Mouse (Mus musculus) yolk sac, embryonic 10.5 days (tissue): ENCODE results near the gene Commd8.

ENCODE experiments used
- DNase-seq: peaks from one replicate; pipeline ENCODE4 v3.0.0-alpha.2; 2017; ENCODE audit warnings: low spot score

Gene Commd8

GRCm38 (mm10) chr5:72167594-72168284, at the start of gene Commd8:
Gene Commd8, minus strand, starts transcription at chr5:72168189.
- DNase-seq: peak; percentile 95

DNA sequence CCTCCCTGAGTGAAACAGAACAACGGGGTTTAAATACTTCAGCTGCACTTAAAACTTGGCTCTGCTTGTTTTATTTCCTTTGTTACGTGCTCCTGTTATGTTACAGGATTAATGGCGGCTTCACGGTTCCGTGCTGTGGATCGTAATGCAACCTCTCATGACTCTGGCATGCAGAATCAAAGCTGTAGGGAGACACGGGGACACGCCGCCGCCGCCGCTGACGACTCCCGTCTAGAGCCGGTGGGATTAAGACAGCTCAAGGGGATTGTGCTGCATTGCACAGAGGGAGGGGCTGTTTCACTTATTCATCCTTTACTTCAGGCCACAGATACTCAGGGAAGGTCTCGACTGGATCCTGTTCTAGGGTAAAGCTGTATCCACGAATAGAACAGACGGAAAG, 43.8 kb upstream of the Commd8 start:
- DNase-seq: no peak

- DNase-seq: peak; percentile 50
Observed at GRCm38 (mm10) chr5:72210812-72211139, 42.8 kb upstream of the Commd8 start.

- no peak for DNase-seq
Observed at GRCm38 (mm10) chr5:72210123-72210811, 42.3 kb upstream of the Commd8 start.

DNA sequence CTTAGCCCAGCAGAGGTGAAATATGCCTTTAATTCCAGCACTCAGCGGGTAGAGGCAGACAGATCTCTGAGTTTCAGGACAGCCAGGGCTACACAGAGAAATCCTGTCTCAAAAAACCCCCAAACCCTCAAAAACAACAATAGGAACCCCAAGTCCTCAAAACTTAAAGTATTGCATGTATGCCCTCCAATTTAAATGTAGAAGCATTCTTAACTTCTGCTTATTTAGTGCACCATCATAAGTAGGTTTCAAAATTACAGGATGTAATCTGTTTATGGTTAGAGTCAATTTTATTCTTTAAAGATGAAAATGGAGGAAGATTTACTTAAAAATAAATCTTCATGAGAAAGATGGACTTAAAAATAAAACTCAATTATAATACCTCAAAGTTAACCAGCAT, 40.5 kb upstream of the Commd8 start:
- no peak for DNase-seq

DNA sequence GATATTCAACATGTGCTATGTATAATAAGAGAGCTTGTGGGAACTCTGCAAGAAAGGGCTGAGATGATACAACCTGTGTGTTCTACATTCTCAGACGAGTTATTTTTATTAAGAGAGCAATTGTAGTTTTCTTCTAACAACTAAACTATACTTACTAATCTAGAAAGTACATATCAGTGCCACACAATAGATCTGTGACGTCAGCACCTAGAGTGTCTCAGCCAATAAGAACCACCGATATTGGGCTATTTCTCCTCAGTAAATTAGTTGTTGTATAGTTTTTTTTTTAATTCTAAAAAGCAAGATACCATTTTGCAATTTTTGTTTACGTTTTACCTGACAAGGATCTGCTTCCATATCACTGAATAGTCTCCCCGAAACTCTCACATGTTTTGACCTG, 37.3 kb upstream of the Commd8 start:
- no peak for DNase-seq

DNA sequence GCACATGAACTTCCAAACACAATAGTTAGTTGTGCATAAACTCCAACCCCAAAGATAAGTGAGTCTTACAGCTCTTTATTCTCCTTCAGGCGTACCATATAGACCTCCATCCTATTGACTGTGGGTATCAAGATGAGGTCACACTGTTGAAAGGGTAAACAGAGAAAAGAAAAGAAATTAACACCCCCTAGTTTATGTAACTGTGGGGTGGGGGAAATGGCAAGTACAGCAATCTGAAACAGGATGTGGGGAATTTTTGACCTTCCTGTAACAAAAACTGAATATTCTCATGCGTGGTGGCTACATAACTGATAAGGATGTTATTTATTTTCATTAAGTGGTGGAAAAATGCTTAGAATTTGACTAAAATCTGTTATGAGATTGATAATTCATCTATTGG, 36.5 kb upstream of the Commd8 start:
- no peak for DNase-seq

DNA sequence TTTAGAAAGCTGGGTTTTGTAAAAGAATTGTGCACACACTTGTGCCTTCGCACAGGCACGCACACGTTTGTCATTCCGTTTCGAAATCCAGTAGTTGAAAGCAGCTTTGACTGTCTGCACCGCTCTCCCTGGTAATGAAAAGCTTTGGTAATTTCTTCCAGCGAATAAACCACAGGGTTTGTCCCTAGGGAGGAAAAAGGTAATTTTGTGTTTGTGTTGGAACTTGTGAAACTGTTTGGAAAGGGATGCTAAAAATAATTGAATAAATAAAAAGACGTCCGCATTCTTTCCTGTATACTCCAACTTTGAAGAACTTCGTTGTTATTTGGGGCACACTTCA, 35.7 kb upstream of the Commd8 start:
- DNase-seq: no peak

DNA sequence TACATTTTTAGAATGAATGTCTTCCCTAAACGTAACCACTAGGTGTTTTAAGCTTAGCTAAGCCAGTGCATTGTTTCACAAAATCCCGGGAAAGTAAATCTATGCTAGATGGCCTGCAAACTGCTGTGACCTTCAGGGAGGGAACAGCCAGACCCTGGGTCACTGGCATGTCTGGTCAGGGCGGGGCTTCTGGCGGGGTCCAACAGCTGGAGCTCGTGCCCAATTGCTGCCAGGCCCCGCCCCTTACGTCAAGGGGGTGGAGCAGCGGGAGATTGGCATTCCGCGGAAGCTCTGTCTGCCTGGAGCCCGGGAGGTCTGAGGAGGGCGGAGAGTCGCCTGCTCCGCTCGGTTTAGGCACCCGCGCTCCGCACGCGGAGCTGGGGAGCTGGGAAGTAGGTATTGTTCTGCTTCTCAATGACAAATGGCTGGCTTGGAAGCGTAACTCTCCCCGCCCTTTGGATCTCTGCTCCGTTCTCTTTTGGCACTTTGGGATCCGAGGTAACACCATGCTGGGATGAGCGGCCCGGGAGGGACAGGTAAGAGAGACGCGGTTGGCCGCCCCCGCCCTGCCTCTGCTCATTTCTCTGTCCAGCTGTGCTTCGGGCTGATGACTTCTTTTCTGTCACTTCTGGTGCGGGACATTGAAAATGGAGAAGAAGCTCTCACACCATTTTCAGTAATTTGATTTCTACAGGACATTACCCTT, 35.2 kb upstream of the Commd8 start:
- peak; percentile 97 for DNase-seq

GRCm38 (mm10) chr5:72202016-72202415, 34.0 kb upstream of the Commd8 start:
- DNase-seq: no peak

DNA sequence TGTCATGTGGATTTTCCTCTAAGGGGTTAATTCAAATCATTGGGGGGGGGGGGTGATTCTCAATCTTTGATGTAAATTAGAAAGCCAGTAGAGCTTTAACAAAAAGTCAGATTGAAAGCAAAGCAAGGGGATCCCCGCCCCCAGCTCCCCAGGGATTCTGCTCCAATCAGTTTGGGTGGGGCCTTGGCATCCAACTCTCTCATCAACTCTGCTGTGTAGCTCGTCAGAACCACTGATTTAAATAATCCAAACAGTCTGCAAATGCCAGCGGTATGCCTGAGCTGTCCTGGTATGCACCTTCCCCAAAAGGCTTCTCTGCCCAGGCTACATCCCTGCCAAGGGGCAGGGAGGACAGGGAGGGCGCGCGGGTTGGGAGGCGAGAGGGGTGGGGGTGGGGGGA, 33.6 kb upstream of the Commd8 start:
- DNase-seq: no peak

- no peak for DNase-seq
Observed at GRCm38 (mm10) chr5:72195442-72195841, 27.5 kb upstream of the Commd8 start.

- DNase-seq: no peak
Observed at GRCm38 (mm10) chr5:72191932-72192331, 23.9 kb upstream of the Commd8 start.

DNA sequence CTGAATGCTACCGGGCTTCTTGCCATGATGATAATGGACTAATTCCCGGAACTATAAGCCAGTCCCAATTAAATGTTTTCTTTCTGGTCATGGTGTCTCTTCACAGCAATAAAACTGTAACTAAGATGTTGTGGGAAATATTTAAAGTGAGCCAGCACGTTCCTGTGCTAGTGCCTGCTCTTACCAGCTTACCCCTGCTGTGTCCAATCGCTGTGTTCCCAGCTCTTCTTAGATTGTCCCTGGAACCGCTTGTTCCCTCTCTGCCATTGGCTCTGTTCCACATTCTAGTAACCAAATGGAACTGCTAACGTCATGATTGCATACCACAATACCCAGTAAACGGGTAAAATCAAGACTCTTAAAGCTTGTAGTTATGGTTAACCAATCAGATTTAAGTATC, 23.2 kb upstream of the Commd8 start:
- no peak for DNase-seq

GRCm38 (mm10) chr5:72184437-72185100, 16.6 kb upstream of the Commd8 start:
- no peak for DNase-seq

DNA sequence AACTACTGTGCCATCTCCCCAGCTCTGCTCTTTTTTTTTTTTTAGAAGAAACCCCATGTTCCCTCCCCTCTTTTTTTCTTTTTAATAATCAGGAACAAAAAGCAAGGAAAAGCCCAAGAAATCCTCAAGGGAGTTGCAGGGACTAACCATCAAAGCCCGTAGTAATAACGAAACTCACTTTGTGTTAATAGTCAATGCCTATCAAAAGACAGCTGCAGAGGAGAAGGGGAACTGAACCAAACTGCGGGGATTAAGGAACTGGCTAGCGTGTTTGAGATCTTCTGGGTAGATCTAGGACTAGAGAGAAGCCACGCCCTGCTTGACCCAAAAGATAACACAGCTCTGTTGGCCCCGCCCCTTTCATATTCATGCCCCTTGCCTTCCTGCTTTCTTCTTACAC, 15.9 kb upstream of the Commd8 start:
- no peak for DNase-seq

- DNase-seq: no peak
Observed at GRCm38 (mm10) chr5:72182804-72183203, 14.8 kb upstream of the Commd8 start.

- no peak for DNase-seq
Observed at GRCm38 (mm10) chr5:72181194-72181593, 13.2 kb upstream of the Commd8 start.

DNA sequence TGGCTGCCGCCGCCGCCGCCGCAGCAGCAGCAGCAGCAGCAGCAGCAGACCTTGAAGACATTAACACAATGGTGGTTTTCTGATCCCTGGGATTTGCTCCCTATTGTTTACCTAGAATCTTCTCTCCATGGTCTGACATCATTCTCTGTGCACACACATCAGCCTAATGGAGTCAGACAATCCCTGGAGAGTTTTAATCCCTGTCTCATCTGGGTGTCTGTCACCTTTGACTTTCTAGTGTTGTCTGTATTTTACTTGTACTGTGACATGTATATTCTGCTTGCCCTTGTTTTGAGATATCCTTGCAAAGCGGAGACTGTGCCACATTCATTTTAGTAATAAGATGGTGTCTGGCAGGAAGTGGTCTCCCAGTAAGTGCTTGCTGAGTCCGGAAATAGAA, 7.5 kb upstream of the Commd8 start:
- no peak for DNase-seq

- no peak for DNase-seq
Observed at GRCm38 (mm10) chr5:72175050-72175449, 7.1 kb upstream of the Commd8 start.

GRCm38 (mm10) chr5:72173521-72173920, 5.5 kb upstream of the Commd8 start:
- no peak for DNase-seq

DNA sequence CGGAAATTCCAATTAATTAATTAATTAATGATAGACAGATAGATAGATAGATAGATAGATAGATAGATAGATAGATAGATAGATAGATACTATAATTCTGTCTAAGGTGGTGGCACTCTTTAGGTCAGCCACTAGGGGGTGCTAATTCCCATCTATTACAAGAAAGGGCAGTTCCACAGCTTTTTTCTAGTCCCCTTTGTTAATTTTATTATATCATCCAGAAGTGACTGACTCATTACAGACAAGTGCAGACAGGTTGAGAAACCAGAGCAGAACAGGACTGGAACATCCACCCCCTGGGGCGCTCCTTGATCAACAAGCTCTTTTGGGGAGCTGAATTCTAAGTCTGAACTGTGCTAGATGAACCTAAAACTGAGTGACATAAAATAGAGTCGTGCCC, 4.7 kb upstream of the Commd8 start:
- DNase-seq: peak; percentile 9

DNA sequence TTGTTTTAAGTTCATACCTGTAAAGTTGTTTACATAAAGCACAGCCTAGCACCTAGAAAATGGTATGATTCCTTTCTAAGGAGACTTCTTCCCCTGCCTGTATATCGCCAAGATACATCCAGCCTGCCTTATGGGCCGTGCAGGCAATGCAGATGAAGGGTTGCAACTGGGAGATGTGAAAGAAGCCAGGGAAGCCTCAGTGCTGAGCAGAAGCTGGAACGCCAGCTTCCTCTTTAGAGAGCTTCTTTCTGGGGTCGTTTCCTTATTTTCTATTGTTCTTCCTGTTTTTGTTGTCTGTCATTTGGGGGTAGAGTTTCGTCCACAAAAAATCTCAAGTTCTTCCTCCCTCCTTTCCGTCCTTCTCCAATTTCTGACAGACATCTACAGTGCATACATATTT, 2.1 kb upstream of the Commd8 start:
- no peak for DNase-seq
